9 mouse cellular contexts compared by ENCODE assay signal in the genomic region with DNA sequence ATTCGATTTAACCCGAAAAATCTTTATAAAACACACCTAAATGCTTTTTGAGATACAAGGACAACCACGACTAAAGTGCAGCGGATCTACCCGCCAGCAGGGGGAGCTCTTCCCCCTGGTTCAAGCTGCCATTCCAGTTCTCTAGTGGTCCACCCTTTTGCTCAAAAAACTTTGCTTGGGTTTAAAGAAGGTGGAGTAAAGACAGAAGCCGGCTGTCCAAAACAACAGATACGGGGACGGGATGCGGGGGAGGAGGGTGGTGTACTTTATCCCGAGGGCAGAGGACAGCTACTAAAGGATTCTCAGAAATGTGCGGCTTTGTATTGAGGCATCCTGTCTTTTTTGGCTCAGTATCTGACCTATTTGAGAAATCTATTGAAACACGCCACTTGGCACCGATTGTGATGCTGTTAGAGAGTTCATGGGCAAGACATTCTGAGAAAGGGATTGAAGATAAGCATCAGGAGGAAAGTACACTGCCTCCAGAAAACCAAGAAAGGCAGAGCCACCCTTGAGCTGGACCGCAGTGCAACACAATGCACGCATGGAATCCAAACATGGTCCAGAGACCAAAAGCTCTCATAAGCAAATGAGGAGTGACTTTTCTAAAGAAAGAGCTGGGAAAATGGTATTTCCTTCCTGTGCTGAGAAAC.
DNase-seq lines count a peak whose midpoint lies in the region; ATAC-seq and TF ChIP-seq lines count a peak whose summit lies in the region.
"Had no signal": no experiment of that assay in that cellular context is flagged by ENCODE, and none has a peak within 500 bp of the region (broad histone marks: within the 10 kb centered on the region; RNA-seq: fewer than 3 reads in every experiment).

No protein-coding gene starts in this region.

- no peak overlapping the region for H3K9ac ChIP-seq in forebrain, embryonic 11.5 days (ENCODE audit: low read length)
- H3K9ac ChIP-seq in MEL (ENCODE audit: control insufficient read depth, low read depth, low read length, poor library complexity, severe bottlenecking), result no peak overlapping the region
- no peak overlapping the region for H3K9ac ChIP-seq in forebrain, postnatal 0 days
- H3K9ac ChIP-seq: limb, embryonic 12.5 days had no signal

- TF ChIP-seq EP300 in MEL (IDR thresholded peaks at IDR 0.05; ENCODE audit: low read depth in 1 of 2, low read length in 2 of 2), result no peak

- no peaks in the 10 kb centered on the region for H3K79me2 ChIP-seq in MEL (ENCODE audit: control insufficient read depth, insufficient read depth, low read length, poor library complexity)

- peak; percentile 71 for DNase-seq in forebrain, embryonic 11.5 days (ENCODE audit: low spot score)
- no peak for DNase-seq in forebrain, embryonic 10.5 days (ENCODE audit: extremely low spot score, low spot score)
- DNase-seq in MEL (ENCODE audit: low read depth, low spot score), result peak; percentile 76
- peak; percentile 20 for DNase-seq in cerebellum, adult 11-12 months
- peak; percentile 18 for DNase-seq in forebrain, postnatal 0 days
- peak; percentile 33 to 67 for DNase-seq in layer of hippocampus, adult 8-10 months (ENCODE audit: low spot score in 2 of 2)
- DNase-seq in lung, postnatal 36 days, result peak; percentile 76
- DNase-seq in spleen, postnatal 4 days (ENCODE audit: low spot score in 2 of 2), result peak; percentile 30 to 72

- H3K9me3 ChIP-seq in forebrain, embryonic 11.5 days (ENCODE audit: control insufficient read depth, low read length), result no peaks in the 10 kb centered on the region
- no peaks in the 10 kb centered on the region for H3K9me3 ChIP-seq in forebrain, embryonic 10.5 days
- no peaks in the 10 kb centered on the region for H3K9me3 ChIP-seq in MEL (replicated peaks; ENCODE audit: insufficient read depth, low read length)
- H3K9me3 ChIP-seq in forebrain, postnatal 0 days (ENCODE audit: low read length), result no peaks in the 10 kb centered on the region
- H3K9me3 ChIP-seq: limb, embryonic 12.5 days had no signal

- no peak overlapping the region for H3K4me2 ChIP-seq in forebrain, embryonic 11.5 days (ENCODE audit: low read depth, low read length, severe bottlenecking)
- no peak overlapping the region for H3K4me2 ChIP-seq in forebrain, postnatal 0 days (ENCODE audit: low read depth)
- H3K4me2 ChIP-seq: limb, embryonic 12.5 days had no signal

- no peak overlapping the region for H3K27ac ChIP-seq in forebrain, embryonic 11.5 days (ENCODE audit: low read depth, low read length)
- H3K27ac ChIP-seq in forebrain, embryonic 10.5 days, result no peak overlapping the region
- H3K27ac ChIP-seq in MEL (ENCODE audit: control insufficient read depth, low read depth, low read length), result no peak overlapping the region
- no peak overlapping the region for H3K27ac ChIP-seq in forebrain, postnatal 0 days (ENCODE audit: low read depth, low read length)
- H3K27ac ChIP-seq: limb, embryonic 12.5 days had no signal

- TF ChIP-seq POLR2A in MEL (IDR thresholded peaks at IDR 0.05; ENCODE audit: control insufficient read depth in 1 of 2, insufficient read depth in 1 of 2, low read depth in 1 of 2, low read length in 2 of 2, poor library complexity in 1 of 2), result no peak

- WGBS in forebrain, embryonic 11.5 days, result 45% methylated on average over 15 of the region's 15 CpGs
- 46% methylated on average over 15 of the region's 15 CpGs for WGBS in forebrain, embryonic 10.5 days
- WGBS in forebrain, postnatal 0 days, result 37% methylated on average over 15 of the region's 15 CpGs

- H3K27me3 ChIP-seq in forebrain, embryonic 11.5 days (ENCODE audit: control insufficient read depth, insufficient read depth, low read length), result no peaks in the 10 kb centered on the region
- no peaks in the 10 kb centered on the region for H3K27me3 ChIP-seq in forebrain, embryonic 10.5 days (ENCODE audit: poor library complexity, severe bottlenecking)
- H3K27me3 ChIP-seq in MEL (ENCODE audit: control insufficient read depth in 1 of 2, insufficient read depth in 2 of 2, low read length in 2 of 2), result peaks cover 0 to 5% of the 10 kb centered on the region in 2 experiments
- no peaks in the 10 kb centered on the region for H3K27me3 ChIP-seq in forebrain, postnatal 0 days (ENCODE audit: insufficient read depth, low read length)

- no peaks in the 10 kb centered on the region for H3K4me1 ChIP-seq in forebrain, embryonic 11.5 days (replicated peaks; ENCODE audit: control insufficient read depth, insufficient read depth, low read length)
- peaks cover 4% of the 10 kb centered on the region; the same call in 1 of the 2 replicates for H3K4me1 ChIP-seq in forebrain, embryonic 10.5 days
- no peaks in the 10 kb centered on the region for H3K4me1 ChIP-seq in MEL (ENCODE audit: control insufficient read depth in 1 of 2, insufficient read depth in 2 of 2, low read length in 2 of 2)
- H3K4me1 ChIP-seq in forebrain, postnatal 0 days (ENCODE audit: insufficient read depth), result no peaks in the 10 kb centered on the region

- ATAC-seq in forebrain, embryonic 11.5 days (replicated peaks; ENCODE audit: low FRiP score), result no peak
- ATAC-seq in forebrain, postnatal 0 days, result no peak

- no peaks in the 10 kb centered on the region for H3K36me3 ChIP-seq in forebrain, embryonic 11.5 days (ENCODE audit: control insufficient read depth, insufficient read depth, low read length)
- H3K36me3 ChIP-seq in forebrain, embryonic 10.5 days (replicated peaks), result no peaks in the 10 kb centered on the region
- no peaks in the 10 kb centered on the region for H3K36me3 ChIP-seq in MEL (ENCODE audit: control insufficient read depth in 1 of 2, insufficient read depth in 2 of 2, low read length in 2 of 2)
- no peaks in the 10 kb centered on the region for H3K36me3 ChIP-seq in forebrain, postnatal 0 days (ENCODE audit: insufficient read depth)
- H3K36me3 ChIP-seq: limb, embryonic 12.5 days had no signal

- peak; percentile 82 for TF ChIP-seq RAD21 in MEL (IDR thresholded peaks at IDR 0.05; ENCODE audit: low read depth, low read length)

- no peak overlapping the region for H3K4me3 ChIP-seq in forebrain, embryonic 11.5 days (ENCODE audit: low read depth, low read length)
- no peak overlapping the region for H3K4me3 ChIP-seq in forebrain, embryonic 10.5 days
- no peak overlapping the region for H3K4me3 ChIP-seq in MEL (ENCODE audit: control insufficient read depth in 1 of 2, insufficient read depth in 1 of 2, low read depth in 2 of 2, low read length in 2 of 2)
- H3K4me3 ChIP-seq in forebrain, postnatal 0 days (ENCODE audit: low read depth, low read length), result no peak overlapping the region
- H3K4me3 ChIP-seq: limb, embryonic 12.5 days had no signal

- TF ChIP-seq CTCF in MEL (IDR thresholded peaks at IDR 0.05 in 2 of 3, conservative IDR thresholded peaks at IDR 0.05 in 1 of 3; ENCODE audit: control insufficient read depth in 1 of 3, insufficient read depth in 1 of 3, low read depth in 2 of 3, low read length in 3 of 3, poor library complexity in 1 of 3, severe bottlenecking in 1 of 3), result peak; percentile 91 to 95 (median 93)
- TF ChIP-seq CTCF in forebrain, postnatal 0 days (IDR thresholded peaks at IDR 0.05; ENCODE audit: low read depth), result peak; percentile 62

TF ChIP-seq in MEL, 35 proteins besides CTCF, POLR2A, EP300 and RAD21:
- peak; percentile 92 for TF ChIP-seq SMC3 (IDR thresholded peaks at IDR 0.05; ENCODE audit: low read depth, low read length)
- TF ChIP-seq MYB (IDR thresholded peaks at IDR 0.05; ENCODE audit: low read depth, low read length), result no peak
- TF ChIP-seq GABPA (IDR thresholded peaks at IDR 0.05; ENCODE audit: low read depth, low read length), result no peak
- TF ChIP-seq KAT2A (conservative IDR thresholded peaks at IDR 0.05; ENCODE audit: low read depth, low read length), result no peak
- TF ChIP-seq MAX (IDR thresholded peaks at IDR 0.05; ENCODE audit: low read length), result no peak
- TF ChIP-seq CHD1 (IDR thresholded peaks at IDR 0.05; ENCODE audit: low read depth, low read length), result no peak
- peak; percentile 66 for TF ChIP-seq ZC3H11A (IDR thresholded peaks at IDR 0.05; ENCODE audit: low read depth, low read length)
- TF ChIP-seq BHLHE40 (IDR thresholded peaks at IDR 0.05; ENCODE audit: borderline replicate concordance, low read depth, low read length), result no peak
- no peak for TF ChIP-seq RCOR1 (IDR thresholded peaks at IDR 0.05; ENCODE audit: low read depth, low read length)
- TF ChIP-seq TBP (IDR thresholded peaks at IDR 0.05; ENCODE audit: low read depth, low read length), result no peak
- 0 out of 2 replicates have a peak, but pooled peaks have one; percentile 4 for TF ChIP-seq ZNF384 (IDR thresholded peaks at IDR 0.05; ENCODE audit: low read depth, low read length)
- no peak for TF ChIP-seq USF1 (IDR thresholded peaks at IDR 0.05; ENCODE audit: low read depth, low read length)
- TF ChIP-seq ELF1 (IDR thresholded peaks at IDR 0.05; ENCODE audit: low read depth, low read length), result no peak
- TF ChIP-seq ETS1 (IDR thresholded peaks at IDR 0.05; ENCODE audit: low read depth, low read length), result no peak
- no peak for TF ChIP-seq NRF1 (IDR thresholded peaks at IDR 0.05; ENCODE audit: insufficient read depth, low read depth, low read length, poor library complexity, severe bottlenecking)
- no peak for TF ChIP-seq JUND (IDR thresholded peaks at IDR 0.05; ENCODE audit: low read depth, low read length)
- no peak for TF ChIP-seq ZKSCAN1 (IDR thresholded peaks at IDR 0.05; ENCODE audit: low read depth, low read length)
- TF ChIP-seq USF2 (IDR thresholded peaks at IDR 0.05; ENCODE audit: borderline replicate concordance in 1 of 2, insufficient read depth in 1 of 2, low read depth in 1 of 2, low read length in 2 of 2), result no peak
- TF ChIP-seq SIN3A (IDR thresholded peaks at IDR 0.05; ENCODE audit: low read length), result no peak
